Mouse (Mus musculus): ENCODE results near the gene Flna. TPM values are rescaled to one million over a fixed set of nuclear protein-coding genes. Genes with fewer than 3 reads are reported as not detected.

Gene Flna
- polyA plus RNA-seq, 1 experiment from 2014 or later = 227 TPM

DNA sequence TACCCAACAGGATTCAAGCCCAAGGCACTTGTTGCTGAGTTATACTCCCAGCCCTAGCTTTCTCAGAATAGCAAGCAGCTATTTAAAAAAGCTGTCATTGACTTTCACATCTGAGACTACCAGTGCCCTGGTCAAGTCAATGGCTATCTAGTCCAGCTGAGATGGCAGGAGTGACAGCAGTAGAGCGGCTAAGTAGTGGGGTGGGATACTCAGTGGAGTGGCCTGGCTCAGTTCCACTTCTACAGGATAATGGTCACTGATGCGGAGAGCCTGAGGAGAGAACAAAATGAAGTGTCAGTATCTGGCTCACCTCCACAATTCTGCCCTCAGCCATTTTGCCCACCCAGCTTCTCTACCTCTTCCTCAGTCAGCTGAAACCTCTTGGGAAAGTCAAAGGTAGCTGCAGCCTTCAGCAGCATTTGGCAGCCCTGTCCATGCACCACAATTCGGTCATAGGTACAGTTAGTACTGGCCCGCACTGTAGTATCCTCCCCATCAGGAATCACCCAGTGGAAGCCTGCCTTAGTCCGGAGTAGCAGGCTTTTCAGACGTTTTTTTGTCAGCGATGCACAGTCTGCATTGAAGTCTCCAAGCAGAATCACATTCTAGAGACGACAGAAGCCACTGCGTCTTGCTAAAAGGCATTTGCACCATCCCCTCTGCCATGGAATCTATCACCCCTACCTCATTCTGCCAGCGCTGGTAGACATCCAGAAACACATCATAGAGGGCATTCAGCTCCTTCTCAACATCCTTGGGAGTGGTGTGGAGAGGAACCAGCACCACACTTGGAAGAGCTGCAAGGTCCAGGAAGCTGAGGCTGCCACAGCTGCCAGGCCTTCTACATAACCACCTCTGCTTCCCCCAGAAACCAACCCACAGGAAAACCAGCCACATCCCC is 24.1 kb upstream of the Flna start:
- Histone ChIP-seq H3K9ac (no peak overlapping the region), H3K4me1 (replicated peaks) (no peaks in the 10 kb centered on the region), H3K27me3 (replicated peaks) (no peaks in the 10 kb centered on the region), H3K9me3 (replicated peaks) (no peaks in the 10 kb centered on the region), H3K4me3 (no peak overlapping the region), H3K4me2 (no peak overlapping the region), H3K36me3 (peaks cover 7% of the 10 kb centered on the region), H3K27ac (ENCODE audit: poor library complexity, severe bottlenecking) (no peak overlapping the region)
- WGBS = 25% methylated on average over 10 of the region's 10 CpGs
- ATAC-seq (ENCODE audit: insufficient number of reproducible peaks, low FRiP score) = no peak

DNA sequence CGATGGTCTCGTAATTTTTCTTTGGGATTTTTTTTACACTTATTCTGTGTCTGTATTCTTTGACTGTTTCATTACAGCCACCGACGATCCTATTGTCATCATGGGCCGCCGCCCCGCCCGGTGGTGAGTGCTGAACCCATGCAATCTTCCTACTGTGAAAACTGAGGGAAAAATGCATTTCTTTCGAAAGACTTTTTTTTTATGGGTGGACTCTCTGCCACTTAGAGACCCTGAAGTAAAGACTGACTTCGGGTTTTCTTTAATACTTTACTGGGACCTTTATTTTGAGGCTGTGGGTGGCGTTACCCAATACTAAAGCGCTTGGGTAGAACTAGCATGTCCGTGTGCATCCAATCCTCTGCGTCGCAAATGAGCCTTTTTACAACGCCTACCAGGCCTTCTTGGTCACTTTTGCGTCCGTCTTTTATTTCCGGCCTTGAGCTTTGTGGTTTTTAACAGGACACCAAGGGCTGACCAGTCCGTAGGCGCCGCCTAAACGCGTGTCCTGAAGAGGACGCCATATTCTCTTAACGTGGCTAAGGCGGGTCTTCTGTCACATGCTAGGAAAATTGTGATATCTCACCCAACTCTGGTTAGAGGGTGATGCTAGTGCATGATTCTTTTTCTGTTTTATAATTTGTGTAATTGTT is 21.4 kb upstream of the Flna start:
- 11% methylated on average over 27 of the region's 27 CpGs for WGBS
- Histone ChIP-seq H3K27me3 (replicated peaks) (no peaks in the 10 kb centered on the region), H3K9ac (peak overlapping the region; percentile 88), H3K27ac (ENCODE audit: poor library complexity, severe bottlenecking) (peak overlapping the region; percentile 76), H3K4me3 (peak overlapping the region; percentile 67), H3K4me1 (replicated peaks) (no peaks in the 10 kb centered on the region), H3K36me3 (peaks cover 7% of the 10 kb centered on the region), H3K9me3 (replicated peaks) (no peaks in the 10 kb centered on the region), H3K4me2 (peak overlapping the region; percentile 65)
- no peak for ATAC-seq (ENCODE audit: insufficient number of reproducible peaks, low FRiP score)

DNA sequence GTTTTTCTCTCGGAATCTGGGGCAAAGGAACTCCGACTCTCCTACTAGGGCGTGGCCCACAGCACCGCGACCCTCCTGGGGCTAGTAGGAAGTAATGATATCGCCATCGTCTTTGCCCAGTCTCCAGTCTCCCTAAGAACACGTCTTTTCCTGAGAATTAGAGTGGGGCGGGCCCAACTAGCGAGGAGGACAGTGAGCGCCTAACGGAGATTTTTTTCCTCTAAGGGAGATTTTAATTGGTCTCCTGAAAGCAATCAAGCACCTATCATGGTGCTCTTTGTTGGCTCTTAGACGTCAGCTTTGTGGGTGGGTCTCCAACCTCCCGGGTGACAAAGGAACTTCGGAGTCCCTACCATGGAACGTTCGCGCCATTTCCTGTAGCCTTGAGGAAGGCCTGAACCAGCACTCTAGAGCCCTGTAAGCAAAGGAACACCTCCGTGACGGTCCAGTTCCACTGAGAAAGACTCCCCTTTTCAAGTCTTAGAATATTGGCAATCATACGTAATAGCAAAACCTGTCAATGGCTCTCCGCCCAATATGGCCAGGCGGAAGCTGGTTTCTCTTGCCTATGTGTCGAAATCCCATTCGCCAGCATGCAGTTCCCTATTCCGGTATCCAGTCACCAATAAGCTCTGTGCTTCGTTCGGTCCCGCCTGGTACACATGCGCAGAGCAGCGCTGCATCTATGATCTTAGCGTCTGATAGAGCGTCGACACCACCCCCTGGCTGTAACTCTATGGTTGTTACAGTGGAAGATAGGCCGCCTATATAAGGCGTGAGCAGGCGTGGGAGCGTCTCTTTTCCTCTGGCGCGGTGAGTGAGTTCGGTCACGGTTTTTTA is 20.7 kb upstream of the Flna start, which contains the start of gene Rpl10:
Gene Rpl10, plus strand, starts transcription at position 751 of the 840 bp plus-strand sequence.
- Histone ChIP-seq H3K36me3 (peaks cover 7% of the 10 kb centered on the region), H3K4me2 (peak within 1 kb of the TSS; percentile 65), H3K27me3 (replicated peaks) (no peaks in the 10 kb centered on the region), H3K4me1 (replicated peaks) (no peaks in the 10 kb centered on the region), H3K4me3 (peak within 1 kb of the TSS; percentile 67), H3K27ac (ENCODE audit: poor library complexity, severe bottlenecking) (peak within 1 kb of the TSS; percentile 92), H3K9ac (peak within 1 kb of the TSS; percentile 88), H3K9me3 (replicated peaks) (no peaks in the 10 kb centered on the region)
- ATAC-seq (ENCODE audit: insufficient number of reproducible peaks, low FRiP score) = peak; percentile 95
- 13% methylated on average over 42 of the region's 42 CpGs for WGBS

DNA sequence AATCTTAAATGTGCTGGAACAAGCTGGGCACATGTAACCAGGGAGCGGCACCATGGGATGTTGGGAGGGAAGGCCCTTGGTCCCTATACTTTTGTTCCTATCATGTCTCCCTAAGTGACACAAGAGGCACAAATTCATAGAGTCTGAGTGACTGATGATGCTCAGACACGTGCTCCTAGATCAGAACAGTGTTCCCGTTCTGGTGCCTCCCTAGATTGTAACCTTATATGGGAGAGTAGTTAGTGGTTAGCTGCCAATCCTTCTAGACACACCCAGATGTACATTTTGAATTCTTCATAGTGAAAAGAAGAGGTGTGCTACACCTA is 20.1 kb upstream of the Flna start:
- Histone ChIP-seq H3K9me3 (replicated peaks) (no peaks in the 10 kb centered on the region), H3K9ac (peak overlapping the region; percentile 60), H3K27ac (ENCODE audit: poor library complexity, severe bottlenecking) (peak overlapping the region; percentile 92), H3K4me1 (replicated peaks) (no peaks in the 10 kb centered on the region), H3K4me3 (peak overlapping the region; percentile 67), H3K4me2 (peak overlapping the region; percentile 65), H3K27me3 (replicated peaks) (no peaks in the 10 kb centered on the region), H3K36me3 (peaks cover 7% of the 10 kb centered on the region)
- peak; percentile 22; the same call in 1 of the 2 replicates for ATAC-seq (ENCODE audit: insufficient number of reproducible peaks, low FRiP score)
- WGBS = 29% methylated on average over 3 of the region's 3 CpGs

DNA sequence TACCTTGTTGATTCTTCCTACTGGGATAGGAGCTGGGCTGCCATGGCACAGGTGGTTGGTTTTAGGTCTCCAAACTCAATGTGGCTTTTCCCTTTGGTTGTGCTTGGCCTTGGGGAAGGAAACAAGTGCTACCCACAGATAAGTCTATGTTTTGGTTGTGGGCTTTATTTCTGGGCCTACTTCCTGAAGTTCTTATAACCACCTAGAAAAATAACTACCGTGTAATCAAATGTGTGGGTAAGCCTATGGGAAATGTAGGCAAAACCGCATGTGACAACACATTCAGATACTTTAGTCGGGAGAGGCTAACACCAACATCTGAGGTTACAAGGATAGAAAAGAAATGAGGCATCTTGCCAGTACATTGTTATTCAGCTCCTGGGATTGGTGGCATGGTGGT is 8.1 kb upstream of the Flna start:
- Histone ChIP-seq H3K9ac (no peak overlapping the region), H3K27me3 (replicated peaks) (no peaks in the 10 kb centered on the region), H3K27ac (ENCODE audit: poor library complexity, severe bottlenecking) (no peak overlapping the region), H3K4me1 (replicated peaks) (peaks cover 4% of the 10 kb centered on the region; the same call in 1 of the 2 replicates), H3K9me3 (replicated peaks) (no peaks in the 10 kb centered on the region), H3K4me3 (no peak overlapping the region), H3K36me3 (peaks cover 25% of the 10 kb centered on the region), H3K4me2 (no peak overlapping the region)
- no peak for ATAC-seq (ENCODE audit: insufficient number of reproducible peaks, low FRiP score)
- WGBS = 83% methylated on average over 3 of the region's 3 CpGs

DNA sequence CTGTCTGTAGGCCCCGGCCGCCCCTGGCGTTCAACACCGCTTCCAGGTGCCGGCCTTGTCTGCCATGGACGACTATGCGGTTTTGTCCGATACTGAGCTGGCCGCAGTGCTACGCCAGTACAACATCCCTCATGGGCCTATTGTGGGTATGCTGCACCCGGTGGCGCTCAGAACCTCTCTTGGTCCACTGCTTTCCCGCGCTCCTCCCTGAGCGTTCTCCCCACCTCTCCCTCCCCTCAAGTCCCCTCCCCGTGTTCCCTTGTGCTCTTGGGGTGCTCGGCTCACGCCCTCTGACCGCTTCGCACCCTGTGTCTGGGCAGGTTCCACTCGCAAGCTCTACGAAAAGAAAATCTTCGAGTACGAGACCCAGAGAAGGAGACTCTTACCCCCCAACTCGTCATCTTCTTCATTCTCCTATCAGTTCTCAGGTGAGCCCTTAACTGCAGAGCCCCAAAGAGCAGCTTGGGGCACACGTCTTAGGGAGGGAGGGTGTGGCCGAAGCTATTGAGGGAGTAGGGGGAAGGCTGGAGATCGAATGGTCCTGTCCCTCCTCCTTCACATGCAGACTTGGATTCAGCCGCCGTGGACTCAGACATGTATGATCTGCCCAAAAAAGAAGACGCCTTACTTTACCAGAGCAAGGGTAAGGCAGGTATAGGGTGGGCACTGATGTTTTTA is 5.4 kb upstream of the Flna start:
- peak; percentile 70 for ATAC-seq (ENCODE audit: insufficient number of reproducible peaks, low FRiP score)
- peak overlapping the region; percentile 84 for H3K9ac ChIP-seq
- peak overlapping the region; percentile 96 for H3K27ac ChIP-seq (ENCODE audit: poor library complexity, severe bottlenecking)
- peaks cover 5% of the 10 kb centered on the region; the same call in 1 of the 2 replicates for H3K4me1 ChIP-seq (replicated peaks)
- WGBS = 21% methylated on average over 31 of the region's 31 CpGs
- peak overlapping the region; percentile 79 for H3K4me2 ChIP-seq
- H3K27me3 ChIP-seq (replicated peaks) = no peaks in the 10 kb centered on the region
- no peaks in the 10 kb centered on the region for H3K9me3 ChIP-seq (replicated peaks)
- peak overlapping the region; percentile 63 for H3K4me3 ChIP-seq
- H3K36me3 ChIP-seq = peaks cover 23% of the 10 kb centered on the region

DNA sequence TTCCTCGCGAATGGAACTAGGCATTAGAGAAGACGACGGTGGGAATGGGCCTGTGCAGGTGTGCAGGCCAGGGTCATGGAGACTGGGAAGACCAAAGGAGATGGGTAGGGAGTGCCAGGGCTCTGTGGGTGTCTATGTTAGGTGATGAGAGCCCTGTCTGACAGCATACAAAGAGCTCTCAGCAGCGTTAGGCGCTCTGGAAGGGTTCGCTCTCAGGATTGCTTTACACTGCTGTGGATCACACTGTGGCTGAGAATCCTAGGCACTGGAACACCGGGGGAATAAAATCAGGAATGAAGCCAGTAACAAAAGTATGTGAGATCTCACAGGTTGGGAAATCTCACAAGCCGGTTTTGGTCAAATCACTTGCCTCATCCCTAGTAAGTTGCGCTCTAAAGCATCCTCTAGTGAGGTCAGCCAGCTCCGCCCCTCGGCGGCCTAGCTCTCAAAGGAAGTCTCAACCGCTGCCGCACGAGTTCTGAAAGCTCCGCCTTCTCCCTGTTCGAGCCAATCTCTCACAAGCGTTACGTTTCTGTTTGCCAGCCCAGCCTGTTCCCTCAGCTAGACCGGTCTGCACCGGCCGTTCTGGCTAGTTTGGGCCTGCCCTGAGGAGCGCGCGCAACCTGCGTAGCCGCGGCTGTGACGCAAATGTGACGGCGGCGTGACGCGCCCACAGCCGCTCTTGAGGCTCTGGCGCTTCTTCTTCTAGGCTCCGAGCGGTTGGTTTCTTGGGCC is 4.7 kb upstream of the Flna start, which contains the start of gene Emd:
Gene Emd, plus strand, starts transcription at position 535 of the 735 bp plus-strand sequence.
- Histone ChIP-seq H3K9me3 (replicated peaks) (no peaks in the 10 kb centered on the region), H3K36me3 (peaks cover 23% of the 10 kb centered on the region), H3K9ac (peak within 1 kb of the TSS; percentile 84), H3K27me3 (replicated peaks) (no peaks in the 10 kb centered on the region), H3K4me1 (replicated peaks) (peaks cover 7% of the 10 kb centered on the region; the same call in 1 of the 2 replicates), H3K27ac (ENCODE audit: poor library complexity, severe bottlenecking) (peak within 1 kb of the TSS; percentile 96), H3K4me3 (peak within 1 kb of the TSS; percentile 63), H3K4me2 (peak within 1 kb of the TSS; percentile 79)
- ATAC-seq (ENCODE audit: insufficient number of reproducible peaks, low FRiP score) = peak; percentile 95
- 23% methylated on average over 39 of the region's 39 CpGs for WGBS

DNA sequence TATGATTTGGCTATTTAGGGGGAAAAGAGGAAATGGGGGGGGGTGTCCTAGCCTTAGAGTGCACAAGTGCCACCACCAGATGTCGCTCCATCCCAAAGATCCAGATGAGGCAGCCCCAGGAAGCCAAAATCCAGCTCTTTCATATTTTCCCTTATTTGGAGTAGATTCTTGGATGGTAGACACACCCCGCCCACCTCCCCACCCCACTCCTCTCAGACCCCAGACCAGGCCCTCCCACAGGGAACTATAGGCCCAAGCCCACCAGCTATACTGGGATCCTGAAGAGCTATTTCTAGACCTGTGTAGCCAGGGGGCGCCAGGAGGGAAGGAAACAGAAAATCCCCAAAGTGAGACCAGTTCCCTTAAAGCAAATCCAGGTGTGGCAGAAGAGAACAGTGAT is 969 bp downstream of the Flna start:
- Histone ChIP-seq H3K27me3 (replicated peaks) (no peaks in the 10 kb centered on the region), H3K27ac (ENCODE audit: poor library complexity, severe bottlenecking) (peak overlapping the region; percentile 73), H3K9ac (peak overlapping the region; percentile 67), H3K4me3 (peak overlapping the region; percentile 53), H3K4me2 (peak overlapping the region; percentile 71), H3K4me1 (replicated peaks) (peaks cover 7% of the 10 kb centered on the region), H3K36me3 (no peaks in the 10 kb centered on the region), H3K9me3 (replicated peaks) (no peaks in the 10 kb centered on the region)
- no peak for ATAC-seq (ENCODE audit: insufficient number of reproducible peaks, low FRiP score)
- WGBS = 5% methylated on average over 3 of the region's 3 CpGs

DNA sequence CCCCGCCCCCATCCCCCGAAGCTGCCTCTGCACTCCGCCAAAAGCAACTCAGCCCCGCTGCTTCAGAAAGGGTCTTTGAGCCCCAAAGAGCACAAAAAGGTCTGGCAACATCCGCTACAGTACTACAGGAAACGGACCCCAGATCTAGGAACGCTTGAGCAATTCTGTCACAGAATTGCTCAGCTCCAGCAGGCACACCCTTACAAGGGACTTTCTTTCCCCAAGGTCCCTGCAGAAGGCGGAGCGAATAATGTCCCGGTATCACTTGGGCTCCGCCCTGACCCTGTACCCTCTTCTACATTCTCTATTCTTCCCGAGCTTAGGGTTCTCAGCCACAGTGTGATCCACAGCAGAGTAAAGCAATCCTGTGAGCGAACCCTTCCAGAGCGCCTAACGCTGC is 2.9 kb downstream of the Flna start:
- H3K4me1 ChIP-seq (replicated peaks) = peaks cover 18% of the 10 kb centered on the region
- peak overlapping the region; percentile 69 for H3K9ac ChIP-seq
- H3K4me3 ChIP-seq = peak overlapping the region; percentile 73
- H3K27me3 ChIP-seq (replicated peaks) = no peaks in the 10 kb centered on the region
- ATAC-seq (ENCODE audit: insufficient number of reproducible peaks, low FRiP score) = peak; percentile 19; the same call in 1 of the 2 replicates
- no peaks in the 10 kb centered on the region for H3K9me3 ChIP-seq (replicated peaks)
- peak overlapping the region; percentile 67 for H3K4me2 ChIP-seq
- 19% methylated on average over 15 of the region's 15 CpGs for WGBS
- H3K36me3 ChIP-seq = peaks cover 17% of the 10 kb centered on the region
- H3K27ac ChIP-seq (ENCODE audit: poor library complexity, severe bottlenecking) = peak overlapping the region; percentile 96

DNA sequence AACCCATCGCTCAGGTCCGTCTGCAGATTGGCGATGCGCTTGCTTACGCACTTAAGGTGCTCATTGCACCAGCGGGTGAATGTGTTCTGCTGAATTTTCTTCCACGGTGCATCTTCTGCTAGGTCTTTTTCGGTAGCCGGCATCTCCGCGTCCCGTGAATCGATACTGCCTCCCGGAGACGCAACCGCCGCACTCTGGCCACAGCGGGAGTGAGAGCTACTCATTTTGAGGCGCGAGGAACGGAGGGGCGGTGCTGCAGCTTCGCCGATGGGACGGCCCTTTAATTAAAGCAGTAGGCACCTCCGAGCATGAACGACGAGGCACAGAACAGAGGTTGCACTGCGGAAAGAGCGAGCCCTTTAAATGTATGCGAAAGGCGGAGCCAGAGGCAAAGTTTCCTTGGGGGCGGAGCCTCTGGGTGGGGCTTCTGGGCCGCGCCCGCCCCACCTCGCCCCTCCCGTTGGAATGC is 3.4 kb downstream of the Flna start:
- Histone ChIP-seq H3K27ac (ENCODE audit: poor library complexity, severe bottlenecking) (peak overlapping the region; percentile 96), H3K9me3 (replicated peaks) (no peaks in the 10 kb centered on the region), H3K9ac (peak overlapping the region; percentile 90), H3K27me3 (replicated peaks) (no peaks in the 10 kb centered on the region), H3K4me1 (replicated peaks) (peaks cover 18% of the 10 kb centered on the region), H3K4me3 (peak overlapping the region; percentile 73), H3K4me2 (peak overlapping the region; percentile 76), H3K36me3 (peaks cover 22% of the 10 kb centered on the region)
- 14% methylated on average over 38 of the region's 38 CpGs for WGBS
- peak; percentile 88 for ATAC-seq (ENCODE audit: insufficient number of reproducible peaks, low FRiP score)

Data from heart, embryonic 12.5 days (tissue).